Mouse (Mus musculus): ENCODE measurements around the gene Gm15114. TPM values are rescaled to one million over a fixed set of nuclear protein-coding genes. Genes with fewer than 3 reads are reported as not detected.
"Not testable (repeated sequence)": the region's sequence is repeated elsewhere in the genome, so short reads cannot be mapped to it uniquely, and the experiment has no call there.

Gene Gm15114
- not detected for total RNA-seq (2021)
- long read RNA-seq, experiment 1, result 0 reads
- long read RNA-seq, experiment 2, result 0 reads

DNA sequence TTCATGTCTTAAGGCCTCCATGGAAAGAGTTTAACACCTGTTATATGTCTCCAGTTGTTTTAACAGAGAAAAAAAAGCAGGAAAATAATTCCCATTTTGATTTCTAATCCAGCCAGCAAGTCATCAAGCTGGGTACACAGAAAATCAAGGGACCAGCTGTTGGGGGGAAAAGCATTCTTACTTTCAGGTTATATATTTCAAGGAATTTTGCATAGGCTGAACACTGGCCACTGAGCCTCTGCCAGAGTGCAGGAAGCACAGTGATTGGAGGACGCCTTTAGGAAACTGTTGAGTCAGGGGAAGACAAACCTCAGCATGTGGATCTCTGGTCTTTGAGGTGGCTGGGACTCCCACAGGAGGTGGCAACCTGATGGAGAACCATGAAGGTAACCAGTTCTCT lies at the start of gene Gm15114:
Gm15114 (plus strand) TSS at position 301 of the 400 bp plus-strand sequence.
- intact Hi-C loops (cut with DNase I); DNase-seq (ENCODE audit: low spot score in 2 of 2): not testable (repeated sequence)

Other genes starting within 250 kb of the Gm15114 start
- gene Gm8334, start 126.2 kb downstream of the Gm15114 start, total RNA-seq (2021), result not detected
- gene Gm15127, start 174.6 kb downstream of the Gm15114 start, total RNA-seq (2021), result not detected